Mouse (Mus musculus) heart, postnatal 0 days (tissue): Measurements from ENCODE around the gene Myrf.

Source experiments
- CTCF ChIP-seq: IDR thresholded peaks from 2 replicates; pipeline ENCODE4 v1.5.1; 2016; ENCODE audit warnings: antibody characterized with exemption, control low read depth, low read depth
- EP300 ChIP-seq: IDR thresholded peaks from 2 replicates; pipeline ENCODE4 v1.6.1; 2016; ENCODE audit warnings: antibody characterized with exemption, low read depth

DNA sequence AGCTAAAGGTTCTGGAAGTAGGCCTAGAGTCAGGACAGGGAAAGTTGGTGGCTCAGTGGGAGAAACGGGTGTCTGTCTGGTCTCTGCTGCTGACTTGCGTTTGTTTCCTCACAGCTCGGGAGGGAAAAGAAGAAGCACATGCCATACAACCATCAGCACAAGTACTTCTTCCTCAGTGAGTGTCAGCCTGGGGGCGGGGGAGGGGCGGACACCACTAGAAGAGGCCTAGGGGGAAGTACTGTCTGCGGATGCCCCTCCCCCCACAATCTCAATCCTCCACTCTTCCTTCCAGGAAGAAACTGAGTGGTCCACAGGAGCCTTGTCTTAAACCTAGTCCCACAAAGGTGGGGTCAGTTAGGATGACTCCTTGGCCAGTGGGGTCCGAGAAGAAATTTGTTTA is 49.2 kb downstream of the Myrf start:
- TF ChIP-seq CTCF (no peak), EP300 (no peak)
